Mouse (Mus musculus) layer of hippocampus, postnatal 14 days (tissue): ENCODE measurements around the gene Gm28047. TPM values are rescaled to one million over a fixed set of nuclear protein-coding genes. Genes with fewer than 3 reads are reported as not detected.
"Not testable (repeated sequence)": the region's sequence is repeated elsewhere in the genome, so short reads cannot be mapped to it uniquely, and the experiment has no call there.

Experiments used
- DNase-seq, 2 experiments: peaks; one replicate each; pipeline ENCODE4 v3.0.0; 2021 to 2022; ENCODE audit warnings: low spot score in 2 of 2, mixed read lengths in 1 of 2
- long read RNA-seq, 2 experiments: library from polyadenylated mRNA; stranded (forward); transcript quantifications; one replicate each; pipeline ENCODE4 v2.0.0; 2021
- total RNA-seq, 2 experiments: library from RNA; stranded (reverse); gene quantifications; 2 replicates each; pipeline ENCODE4 v1.2.3; 2021

Gm28047 gene
- total RNA-seq, result under 1 TPM in 1 of 2 experiments, not detected in 1; 0.78 TPM
- long read RNA-seq, experiment 1, partial matches to known transcripts, result 0 of 1 reads
- long read RNA-seq, experiment 1, other reads (novel, unspliced or antisense), result 1 of 1 reads
- long read RNA-seq, experiment 2, partial matches to known transcripts, result 2 of 2 reads
- long read RNA-seq, experiment 2, other reads (novel, unspliced or antisense), result 0 of 2 reads

- peak; percentile 99 to 100 for DNase-seq
Observed at GRCm38 (mm10) chr15:102624970-102625686, at the start of gene Gm28047, which contains the start of gene Atf7. TSS of gene Gm28047 (minus strand) at chr15:102625067. TSS of gene Atf7 (minus strand) at chr15:102625464.

DNA sequence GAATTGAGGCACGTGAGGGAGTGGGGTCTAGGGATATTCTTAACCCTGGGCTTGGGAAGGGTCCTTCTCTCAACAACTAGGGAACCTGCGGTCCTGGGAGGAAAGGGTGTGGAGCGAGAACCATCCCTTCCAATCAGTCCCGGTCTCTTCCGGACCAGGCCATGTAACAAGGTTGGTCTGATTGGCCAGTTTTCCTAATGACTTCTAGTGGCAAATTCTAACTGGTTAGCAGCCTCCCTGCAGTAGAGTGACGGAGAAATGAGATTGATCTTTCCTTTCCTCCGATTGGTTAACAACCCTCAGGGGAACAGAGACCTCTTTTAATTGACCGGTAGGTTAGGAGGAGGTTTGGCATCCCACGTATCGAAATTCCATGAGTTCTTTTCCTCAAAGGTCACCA, 48.7 kb upstream of the Gm28047 start:
- peak; percentile 63 to 83 for DNase-seq

DNA sequence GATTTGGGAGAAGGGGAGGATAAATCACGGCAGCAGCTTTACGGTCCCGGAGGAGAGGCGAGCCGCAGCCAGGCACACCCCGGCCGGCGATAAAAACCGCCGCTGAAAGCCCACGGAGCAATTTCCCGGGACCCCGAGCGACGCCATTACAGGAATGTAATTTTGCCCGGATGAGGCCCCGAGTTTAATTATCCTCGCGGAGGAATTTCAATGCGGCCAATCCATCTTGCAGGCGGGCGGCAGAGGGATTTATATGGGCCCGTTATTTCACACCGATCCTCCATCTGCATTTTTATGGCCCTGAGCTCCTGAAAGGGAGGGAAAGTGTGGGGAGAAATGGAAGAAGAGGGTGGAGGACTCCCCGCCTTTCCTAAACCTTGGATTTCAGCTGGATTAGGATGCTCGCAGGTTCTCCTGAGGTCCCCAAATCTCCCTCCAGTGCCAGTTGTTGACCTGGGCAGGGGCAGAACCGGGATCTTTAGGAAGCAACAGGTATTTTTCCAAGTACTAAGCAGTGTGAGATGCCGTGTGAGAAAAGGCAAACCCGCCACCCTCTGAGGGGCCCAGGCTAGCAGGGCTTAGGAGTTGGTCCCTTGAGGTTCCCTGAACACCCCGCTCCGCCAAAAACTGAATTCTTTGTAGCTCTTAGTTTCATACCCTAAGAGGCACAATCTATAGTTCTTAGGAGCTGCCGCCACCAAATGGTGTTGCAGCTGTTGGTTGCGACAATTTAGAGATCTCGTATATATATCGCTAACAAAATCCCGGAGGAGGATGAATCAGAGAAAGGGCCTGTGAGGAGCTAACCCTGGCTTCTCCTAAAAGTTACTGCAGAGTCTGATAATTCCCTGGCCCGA, 47.6 kb upstream of the Gm28047 start, which contains the start of gene Atp5g2:
Gene Atp5g2 (minus strand): TSS at position 138 of the 857 bp plus-strand sequence.
- peak; percentile 34 to 43 for DNase-seq

DNA sequence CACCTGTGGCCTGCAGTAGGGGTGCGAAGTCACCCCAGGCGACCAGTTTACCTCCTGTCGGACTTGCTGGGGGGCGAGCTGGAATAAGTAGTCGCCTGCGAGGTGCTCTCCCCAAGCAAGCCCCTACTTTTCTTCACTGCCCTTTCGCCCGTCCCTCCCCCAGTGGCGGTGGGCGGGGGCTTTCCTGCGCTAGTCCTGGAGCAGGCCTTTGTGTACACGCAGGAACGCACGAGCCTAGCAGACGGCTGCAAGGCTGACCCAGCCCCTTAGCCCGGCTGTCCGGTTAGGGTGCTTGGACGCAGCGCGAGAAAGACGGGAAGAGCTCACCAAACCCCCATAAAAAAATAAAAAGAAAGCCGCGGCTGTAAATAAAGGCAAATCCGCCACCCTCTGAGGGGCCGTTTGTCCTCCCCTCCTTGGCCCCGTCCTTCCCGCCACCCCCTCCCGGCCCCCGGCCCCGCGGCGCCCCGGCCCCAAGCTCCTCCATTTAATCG, 46.9 kb upstream of the Gm28047 start:
- peak; percentile 75 to 81 for DNase-seq

DNA sequence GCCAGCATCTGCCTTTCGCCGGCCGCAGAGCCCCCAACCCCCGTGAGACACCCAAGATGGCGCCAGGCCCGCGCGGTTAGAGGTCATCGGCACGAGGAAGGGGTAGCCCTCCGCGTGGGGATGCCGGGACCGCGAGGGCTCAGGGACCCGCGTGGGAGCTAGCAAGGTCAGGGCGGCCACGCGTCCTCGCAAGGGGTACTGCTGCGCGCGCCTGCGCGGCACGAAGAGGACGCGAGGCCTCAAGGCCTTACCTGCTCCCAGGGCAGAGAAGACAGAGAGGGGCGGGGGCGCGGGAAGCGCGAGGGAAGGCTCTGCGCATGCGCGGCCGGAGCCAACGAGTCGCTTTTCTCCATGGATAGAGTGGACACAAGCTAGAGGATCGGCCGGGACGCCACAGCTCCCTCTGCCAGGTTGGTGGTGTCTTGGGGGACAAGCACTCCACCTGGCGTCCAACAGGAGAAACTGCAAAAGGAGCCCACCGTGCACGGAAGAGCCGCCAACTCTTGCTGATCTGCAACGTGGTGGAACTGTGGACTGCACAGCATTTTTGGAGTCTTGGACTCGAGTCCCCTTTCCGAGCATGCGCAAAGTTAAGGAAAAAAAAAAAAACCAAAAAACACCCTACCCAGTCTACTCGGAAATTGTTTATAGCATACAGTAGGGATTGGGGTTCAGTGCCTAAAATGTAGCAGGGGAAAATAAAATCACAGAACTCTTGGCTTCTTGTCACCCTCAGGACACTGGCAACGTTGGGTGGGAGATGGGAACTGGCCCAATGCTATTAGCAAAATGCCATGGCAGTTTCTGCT, 46.1 kb upstream of the Gm28047 start:
- DNase-seq, result peak; percentile 99

GRCm38 (mm10) chr15:102670281-102670680, 45.4 kb upstream of the Gm28047 start:
- DNase-seq, result no peak

GRCm38 (mm10) chr15:102669571-102669970, 44.7 kb upstream of the Gm28047 start:
- no peak for DNase-seq

GRCm38 (mm10) chr15:102665494-102665893, 40.6 kb upstream of the Gm28047 start:
- DNase-seq, result peak in 1 of 2 experiments; percentile 51

DNA sequence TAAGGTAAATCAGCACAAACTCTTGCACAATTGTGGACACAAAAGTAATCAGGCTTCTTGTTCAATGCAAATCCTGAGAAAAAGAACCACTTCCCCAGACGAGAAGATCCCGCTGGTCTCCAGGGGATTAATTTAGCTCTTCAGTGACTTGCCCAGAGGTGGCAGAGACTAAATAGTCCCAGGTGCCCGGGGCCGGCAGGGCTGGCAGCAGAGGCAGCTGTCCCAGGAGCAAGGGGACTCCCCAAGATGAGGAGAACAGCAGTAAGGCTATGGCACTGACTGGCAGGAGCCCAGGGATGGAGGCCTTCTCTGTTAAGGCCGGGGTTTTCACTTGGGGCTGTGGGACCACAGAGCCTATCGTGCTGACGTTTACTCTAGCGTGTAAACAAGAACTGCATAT, 39.0 kb upstream of the Gm28047 start:
- no peak for DNase-seq

DNA sequence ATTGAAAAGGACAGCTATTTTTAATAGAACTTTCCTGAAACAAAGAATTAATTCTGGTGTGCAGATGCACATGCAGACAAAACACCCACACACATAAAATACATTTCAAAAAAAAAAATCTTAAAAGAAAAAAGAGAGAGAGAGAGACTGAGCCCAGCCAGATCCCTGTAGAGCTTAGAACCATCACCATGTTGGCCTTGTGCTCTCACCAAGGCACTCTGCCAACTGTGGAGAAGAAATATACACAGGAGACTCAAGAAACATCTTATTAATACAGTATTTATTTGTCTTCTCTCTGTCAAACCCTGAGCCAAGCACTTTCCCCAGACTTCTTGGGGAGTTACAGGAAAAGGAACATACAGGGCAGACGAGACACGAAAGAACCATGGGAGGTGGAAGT, 37.7 kb upstream of the Gm28047 start:
- DNase-seq, result not testable (repeated sequence)

DNA sequence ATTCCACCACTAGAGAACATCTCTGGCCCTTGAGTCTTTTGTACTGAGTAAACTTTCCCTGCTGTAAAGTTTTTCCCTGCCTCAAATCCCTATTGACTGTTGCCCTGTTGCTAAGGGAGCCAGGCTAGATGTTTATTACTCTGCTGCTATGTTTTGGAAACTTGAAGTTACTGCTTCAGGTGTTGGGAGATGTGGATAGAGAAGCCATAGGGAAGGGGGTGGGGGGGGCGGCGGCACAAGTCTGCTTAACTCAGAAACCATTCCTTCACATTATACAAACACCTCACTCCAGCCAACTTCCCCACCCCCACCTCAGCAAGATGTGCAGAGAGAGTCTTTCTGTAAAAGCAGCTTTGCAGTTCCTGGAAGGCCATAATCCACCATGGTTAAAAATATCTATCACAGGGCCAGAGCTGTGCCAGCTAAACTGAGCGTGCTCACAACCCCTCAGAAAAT, 33.1 kb upstream of the Gm28047 start:
- no peak for DNase-seq

GRCm38 (mm10) chr15:102656658-102657057, 31.8 kb upstream of the Gm28047 start:
- DNase-seq, result no peak

- not testable (repeated sequence) for DNase-seq
Observed at GRCm38 (mm10) chr15:102651928-102652660, 27.2 kb upstream of the Gm28047 start.

- DNase-seq, result no peak
Observed at GRCm38 (mm10) chr15:102651107-102651506, 26.2 kb upstream of the Gm28047 start.

- peak; percentile 44 to 67 for DNase-seq
Observed at GRCm38 (mm10) chr15:102635817-102636216, 10.9 kb upstream of the Gm28047 start.

DNA sequence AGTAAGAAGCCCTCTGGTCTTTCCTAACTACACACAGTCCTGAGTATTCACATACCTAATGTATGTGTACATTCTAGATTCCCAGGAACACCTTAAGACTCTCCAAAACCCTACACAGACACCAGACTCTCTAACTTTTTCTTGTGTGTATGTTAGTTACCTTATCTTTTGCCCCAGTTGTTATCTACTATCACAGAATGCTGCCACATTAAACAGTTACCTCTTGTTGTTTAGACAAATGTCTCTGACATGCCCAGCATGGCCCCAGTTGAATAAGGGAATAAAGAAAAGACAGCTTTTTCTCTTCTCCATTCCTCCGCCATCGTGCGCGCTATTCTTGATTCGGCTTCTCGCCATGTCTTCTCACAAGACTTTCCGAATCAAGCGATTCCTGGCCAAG, 9.8 kb upstream of the Gm28047 start:
- no peak for DNase-seq

DNA sequence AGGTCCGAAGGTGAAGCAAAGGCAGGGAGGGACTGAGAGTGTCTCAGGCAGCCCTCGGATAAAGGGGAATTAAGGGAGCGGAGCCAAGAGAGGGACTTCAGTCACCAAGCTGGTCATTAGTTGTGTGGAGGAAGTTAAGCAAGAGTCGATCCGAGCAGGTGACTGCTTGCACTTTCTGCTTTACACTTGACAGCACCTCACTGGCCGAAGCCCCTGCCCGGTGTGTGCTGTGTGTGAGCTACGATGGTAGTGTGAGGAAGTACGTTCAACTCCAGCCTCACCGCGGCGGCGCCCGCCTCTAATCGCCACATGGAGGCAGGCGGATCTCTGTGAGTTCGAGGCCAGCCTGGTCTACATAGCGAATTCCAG, 804 bp upstream of the Gm28047 start:
- no peak for DNase-seq

GRCm38 (mm10) chr15:102624291-102624969, 437 bp downstream of the Gm28047 start:
- DNase-seq, result peak; percentile 19 to 22

- DNase-seq, result no peak
Observed at GRCm38 (mm10) chr15:102623121-102623520, 1.7 kb downstream of the Gm28047 start.
